Mouse (Mus musculus) small intestine, adult 2 months (tissue): ENCODE results near the gene Txn2.

Source experiments
- CTCF ChIP-seq: fragments of 200-500 bp; IDR thresholded peaks from 2 replicates; pipeline ENCODE4 v1.5.1; 2012; ENCODE audit warnings: low read depth, mild to moderate bottlenecking, control low read depth, inconsistent platforms, low read length, moderate library complexity, mixed read lengths; ENCODE audit not compliant: insufficient replicate concordance, insufficient read length; ENCODE audit errors: extremely low read depth
- POLR2A ChIP-seq: fragments of 200-500 bp; IDR thresholded peaks from 2 replicates; pipeline ENCODE4 v1.6.1; 2012; ENCODE audit warnings: low read depth, mild to moderate bottlenecking, control low read depth, inconsistent platforms, low read length, moderate library complexity

DNA sequence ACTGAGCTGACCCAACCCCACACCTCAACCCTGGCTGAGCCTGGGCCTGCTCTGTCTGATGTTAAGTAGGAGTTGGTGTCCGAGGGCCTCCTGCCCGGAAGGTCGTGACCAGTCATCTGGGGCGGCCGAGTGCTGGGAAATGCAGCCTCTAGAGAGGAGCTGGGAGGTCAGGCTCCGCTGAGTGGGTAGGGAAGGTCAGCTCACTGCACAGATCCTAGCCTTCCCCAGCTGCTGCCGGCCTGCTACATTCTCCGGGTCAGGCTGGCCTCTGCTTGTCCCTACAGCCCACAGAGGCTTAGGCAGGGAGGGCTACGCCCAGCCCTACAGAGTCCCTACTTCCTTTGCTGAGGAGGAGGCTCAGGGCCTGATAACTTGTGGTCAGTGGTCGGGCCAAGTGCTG lies 22.3 kb downstream of the Txn2 start:
- TF ChIP-seq CTCF: no peak
- TF ChIP-seq POLR2A: no peak
